Mouse (Mus musculus) left cerebral cortex, adult 8-10 months (tissue): ENCODE measurements around the gene Pyurf. TPM values are rescaled to one million over a fixed set of nuclear protein-coding genes. Genes with fewer than 3 reads are reported as not detected.

Source experiments
- DNase-seq, 2 experiments: peaks; one replicate each; pipeline ENCODE4 v3.0.0; 2022; ENCODE audit warnings: low spot score in 2 of 2
- total RNA-seq, 4 experiments: library from RNA; stranded (reverse); gene quantifications; 2 replicates each; pipeline ENCODE4 v1.2.4; 2022

Gene Pyurf
- 10 to 100 TPM in 1 of 4 experiments, 1 to 10 TPM in 3; 8.6 to 10.2 (median 9.7) TPM for total RNA-seq

GRCm38 (mm10) chr6:57691467-57692261 is at the start of gene Pyurf:
Pyurf (minus strand) TSS chr6:57692078.
- peak; percentile 70 to 81 for DNase-seq

GRCm38 (mm10) chr6:57721347-57721746 is 29.5 kb upstream of the Pyurf start:
- DNase-seq = no peak

GRCm38 (mm10) chr6:57711726-57712125 is 19.8 kb upstream of the Pyurf start:
- DNase-seq = no peak

GRCm38 (mm10) chr6:57706721-57707120 is 14.8 kb upstream of the Pyurf start:
- no peak for DNase-seq

- DNase-seq = no peak
Measured at GRCm38 (mm10) chr6:57703703-57704102, 11.8 kb upstream of the Pyurf start.

GRCm38 (mm10) chr6:57702743-57703499 is 11.0 kb upstream of the Pyurf start:
- peak; percentile 94 to 96 for DNase-seq

GRCm38 (mm10) chr6:57702376-57702742 is 10.5 kb upstream of the Pyurf start, which contains the start of gene Lancl2:
Lancl2 (plus strand) TSS chr6:57702540.
- DNase-seq = peak; percentile 47 to 48

- no peak for DNase-seq
Measured at GRCm38 (mm10) chr6:57701686-57702085, 9.8 kb upstream of the Pyurf start.

- no peak for DNase-seq
Measured at GRCm38 (mm10) chr6:57693116-57693515, 1.2 kb upstream of the Pyurf start.

- DNase-seq = no peak
Measured at GRCm38 (mm10) chr6:57684156-57684555, 7.7 kb downstream of the Pyurf start.

GRCm38 (mm10) chr6:57661295-57661694 is 30.6 kb downstream of the Pyurf start:
- no peak for DNase-seq

GRCm38 (mm10) chr6:57647256-57647655 is 44.6 kb downstream of the Pyurf start:
- DNase-seq = no peak

- DNase-seq = peak; percentile 8 to 28
Measured at GRCm38 (mm10) chr6:57641789-57642188, 50.1 kb downstream of the Pyurf start.

GRCm38 (mm10) chr6:57639531-57639930 is 52.3 kb downstream of the Pyurf start:
- no peak for DNase-seq

Other genes with a start within 250 kb of the Pyurf start
- 100 to 1,000 TPM in 1 of 4 experiments, 10 to 100 TPM in 3; 84.3 to 108 (median 91.8) TPM for gene Ppm1k, start 156.6 kb downstream of the Pyurf start, total RNA-seq
- 10 to 100 TPM; 12.5 to 17.2 (median 14.6) TPM for gene Herc6, start 111.1 kb downstream of the Pyurf start, total RNA-seq
- 100 to 1,000 TPM in 2 of 4 experiments, 10 to 100 TPM in 2; 88.9 to 114 (median 97.6) TPM for gene Lancl2, start 10.5 kb upstream of the Pyurf start, total RNA-seq
- gene Vopp1, start 133.1 kb upstream of the Pyurf start, total RNA-seq = 100 to 1,000 TPM; 109 to 124 (median 114) TPM
- gene Vmn1r21, start 158.3 kb upstream of the Pyurf start, total RNA-seq = not detected
- gene Vmn1r22, start 215.9 kb upstream of the Pyurf start, total RNA-seq = not detected
- not detected for gene Vmn1r23, start 234.8 kb upstream of the Pyurf start, total RNA-seq